Mouse (Mus musculus) limb, embryonic 11.5 days (tissue): ENCODE measurements around the gene Mapt. TPM values are rescaled to one million over a fixed set of nuclear protein-coding genes. Genes with fewer than 3 reads are reported as not detected.

Experiments used
- ATAC-seq: fragments of 200-750 bp; cut with Nextera tagmentation; 2 replicates; pipeline ENCODE4 v1.8.0; 2017; ENCODE audit warnings: low read depth; ENCODE audit not compliant: insufficient number of reproducible peaks, low FRiP score, low TSS enrichment
- DNase-seq: peaks from one replicate; pipeline ENCODE4 v3.0.0-alpha.2; 2015; ENCODE audit warnings: low spot score
- H3K27ac ChIP-seq: fragments of 300-500 bp; sonication (generic); replicated peaks from 2 replicates; pipeline ENCODE4 v1.5.1; 2014; ENCODE audit warnings: low read depth, mild to moderate bottlenecking, low read length
- H3K27me3 ChIP-seq: fragments of 300-500 bp; sonication (generic); 2 replicates; pipeline ENCODE4 v1.6.1; 2014; ENCODE audit warnings: mild to moderate bottlenecking, low read length, mixed read lengths; ENCODE audit not compliant: control insufficient read depth, insufficient read depth
- H3K36me3 ChIP-seq: fragments of 300-500 bp; sonication (generic); 2 replicates; pipeline ENCODE4 v1.6.1; 2014; ENCODE audit warnings: mild to moderate bottlenecking, low read length, moderate library complexity, mixed read lengths; ENCODE audit not compliant: control insufficient read depth, insufficient read depth
- H3K4me1 ChIP-seq: fragments of 300-500 bp; sonication (generic); 2 replicates; pipeline ENCODE4 v1.6.1; 2014; ENCODE audit warnings: low read length, mixed read lengths; ENCODE audit not compliant: control insufficient read depth, insufficient read depth
- H3K4me2 ChIP-seq: fragments of 300-500 bp; sonication (generic); 2 replicates; pipeline ENCODE4 v1.6.1; 2014; ENCODE audit warnings: low read depth, mild to moderate bottlenecking, moderate library complexity; ENCODE audit not compliant: severe bottlenecking
- H3K4me3 ChIP-seq: fragments of 300-500 bp; sonication (generic); 2 replicates; pipeline ENCODE4 v1.5.1; 2014; ENCODE audit warnings: low read depth, low read length
- H3K9ac ChIP-seq: fragments of 300-500 bp; sonication (generic); 2 replicates; pipeline ENCODE4 v1.6.1; 2014; ENCODE audit warnings: mild to moderate bottlenecking, low read length
- H3K9me3 ChIP-seq: fragments of 300-500 bp; sonication (generic); 2 replicates; pipeline ENCODE4 v1.6.1; 2016; ENCODE audit warnings: low read length; ENCODE audit not compliant: control insufficient read depth
- WGBS: fragments of 180-500 bp; shearing (Covaris S2); extraction: QIAGEN DNeasy Blood & Tissue Kit; methylation state at CpG from one replicate; pipeline ENCODE4 v1.1.7; 2014; 5-methylcytosine and 5-hydroxymethylcytosine counted together
- polyA plus RNA-seq: library from polyadenylated mRNA; unstranded; fragments of >200 nt; fragmentation: Nextera tagmentation; extraction: Ambion mirVana; gene quantifications from 2 replicates; pipeline ENCODE4 v1.2.1, GENCODE M21; 2014

Gene Mapt
- polyA plus RNA-seq, 1 experiment from 2014 or later = 1.1 TPM

GRCm38 (mm10) chr11:104331208-104331607 is 100.0 kb downstream of the Mapt start:
- Histone ChIP-seq H3K27ac (no peak overlapping the region), H3K27me3 (no peaks in the 10 kb centered on the region), H3K4me3 (no peak overlapping the region), H3K4me1 (no peaks in the 10 kb centered on the region), H3K9ac (no peak overlapping the region), H3K36me3 (peaks cover 17% of the 10 kb centered on the region), H3K9me3 (no peaks in the 10 kb centered on the region), H3K4me2 (no peak overlapping the region)
- DNase-seq (no peak), ATAC-seq (no peak)
- 92% methylated on average over 3 of the region's 3 CpGs for WGBS

- WGBS = 91% methylated on average over 5 of the region's 5 CpGs
- Histone ChIP-seq H3K36me3 (peaks cover 20% of the 10 kb centered on the region), H3K4me2 (no peak overlapping the region), H3K27ac (no peak overlapping the region), H3K9me3 (no peaks in the 10 kb centered on the region), H3K9ac (no peak overlapping the region), H3K4me3 (no peak overlapping the region), H3K4me1 (no peaks in the 10 kb centered on the region), H3K27me3 (no peaks in the 10 kb centered on the region)
- ATAC-seq (no peak), DNase-seq (no peak)
Observed at GRCm38 (mm10) chr11:104332105-104332504, 100.9 kb downstream of the Mapt start.

DNA sequence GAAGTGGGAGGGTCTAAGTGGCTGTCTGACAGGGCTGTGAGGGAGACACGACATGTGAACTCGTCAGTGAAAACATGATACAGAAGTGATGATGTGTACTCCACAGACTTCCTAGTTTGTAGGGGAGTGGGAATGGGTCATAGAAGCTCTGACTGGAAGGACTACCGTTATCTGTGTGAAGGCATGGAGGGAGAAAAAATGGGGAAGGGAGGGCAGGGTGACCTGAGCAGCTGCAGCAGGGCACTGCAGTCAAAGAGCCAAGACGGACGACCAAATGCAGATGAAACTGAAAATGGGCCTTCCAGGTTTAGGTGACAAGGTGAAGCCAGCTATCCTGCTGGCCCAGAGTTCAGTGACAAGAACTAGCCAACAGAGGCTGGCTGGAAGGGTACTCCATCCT is 102.9 kb downstream of the Mapt start:
- no peaks in the 10 kb centered on the region for H3K4me1 ChIP-seq
- ATAC-seq = no peak
- 89% methylated on average over 5 of the region's 5 CpGs for WGBS
- no peak overlapping the region for H3K9ac ChIP-seq
- H3K27me3 ChIP-seq = no peaks in the 10 kb centered on the region
- no peak overlapping the region for H3K4me2 ChIP-seq
- H3K27ac ChIP-seq = no peak overlapping the region
- H3K4me3 ChIP-seq = no peak overlapping the region
- H3K36me3 ChIP-seq = peaks cover 26% of the 10 kb centered on the region
- no peaks in the 10 kb centered on the region for H3K9me3 ChIP-seq
- DNase-seq = no peak

DNA sequence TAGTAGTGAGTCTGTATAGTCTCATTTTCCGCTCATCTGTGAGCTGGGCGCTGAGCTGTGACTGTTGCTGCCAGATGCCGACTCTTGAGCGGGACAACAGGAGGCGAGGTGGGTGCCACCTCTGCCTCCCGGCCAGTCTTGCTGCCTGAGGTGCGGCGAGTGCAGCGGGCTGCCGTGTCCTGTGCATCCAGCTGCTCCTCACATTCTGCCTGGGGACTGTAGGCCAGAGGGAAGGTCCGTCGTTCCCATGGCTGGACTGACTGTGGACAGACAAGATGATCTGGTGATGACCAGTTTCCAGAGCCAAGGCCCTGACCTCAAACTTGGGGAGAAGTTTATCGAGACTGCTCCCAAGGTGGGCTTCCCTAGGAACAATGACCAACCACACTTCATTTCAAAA is 103.8 kb downstream of the Mapt start:
- no peak for ATAC-seq
- WGBS = 93% methylated on average over 13 of the region's 13 CpGs
- H3K4me3 ChIP-seq = no peak overlapping the region
- no peak overlapping the region for H3K4me2 ChIP-seq
- no peak overlapping the region for H3K9ac ChIP-seq
- no peak for DNase-seq
- peaks cover 26% of the 10 kb centered on the region for H3K36me3 ChIP-seq
- no peaks in the 10 kb centered on the region for H3K27me3 ChIP-seq
- H3K4me1 ChIP-seq = no peaks in the 10 kb centered on the region
- H3K9me3 ChIP-seq = no peaks in the 10 kb centered on the region
- H3K27ac ChIP-seq = no peak overlapping the region

- Histone ChIP-seq H3K27ac (no peak overlapping the region), H3K9ac (no peak overlapping the region), H3K4me2 (no peak overlapping the region), H3K4me1 (no peaks in the 10 kb centered on the region), H3K27me3 (no peaks in the 10 kb centered on the region), H3K9me3 (no peaks in the 10 kb centered on the region), H3K4me3 (no peak overlapping the region), H3K36me3 (peaks cover 33% of the 10 kb centered on the region)
- DNase-seq = no peak
- 84% methylated on average over 3 of the region's 3 CpGs for WGBS
- no peak for ATAC-seq
Observed at GRCm38 (mm10) chr11:104346931-104347330, 115.7 kb downstream of the Mapt start.

GRCm38 (mm10) chr11:104361790-104362189 is 130.6 kb downstream of the Mapt start:
- 78% methylated on average over 2 of the region's 2 CpGs for WGBS
- Histone ChIP-seq H3K27me3 (no peaks in the 10 kb centered on the region), H3K4me3 (no peak overlapping the region), H3K27ac (no peak overlapping the region), H3K9ac (no peak overlapping the region), H3K36me3 (peaks cover under 1% of the 10 kb centered on the region; the same call in 1 of the 2 replicates), H3K9me3 (no peaks in the 10 kb centered on the region), H3K4me1 (no peaks in the 10 kb centered on the region), H3K4me2 (no peak overlapping the region)
- ATAC-seq (no peak), DNase-seq (no peak)

DNA sequence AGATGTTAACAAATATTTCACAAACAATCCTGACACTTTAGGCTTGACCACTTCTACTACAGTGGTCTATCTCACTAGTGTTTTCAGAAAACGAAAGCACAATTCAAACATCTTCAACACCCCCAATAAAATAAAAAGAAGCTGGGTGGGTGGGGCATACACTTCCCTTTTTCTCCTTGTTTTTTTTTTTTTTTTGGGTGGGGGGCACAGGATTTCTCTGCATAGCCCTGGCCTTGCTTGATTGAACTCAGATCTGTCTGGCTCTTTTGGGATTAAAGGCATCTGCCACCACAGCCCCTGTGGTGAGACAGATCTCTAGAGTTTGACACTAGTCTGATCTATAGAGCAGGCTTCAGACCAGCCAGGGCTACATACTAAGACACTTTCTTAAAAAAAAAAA is 131.5 kb downstream of the Mapt start:
- Histone ChIP-seq H3K9me3 (no peaks in the 10 kb centered on the region), H3K36me3 (no peaks in the 10 kb centered on the region; the same call in 1 of the 2 replicates), H3K9ac (no peak overlapping the region), H3K27me3 (no peaks in the 10 kb centered on the region), H3K4me1 (no peaks in the 10 kb centered on the region), H3K4me2 (no peak overlapping the region), H3K27ac (no peak overlapping the region), H3K4me3 (no peak overlapping the region)
- 81% methylated on average over 1 of the region's 1 CpGs for WGBS
- no peak for ATAC-seq
- DNase-seq = no peak

GRCm38 (mm10) chr11:104363823-104364600 is 132.8 kb downstream of the Mapt start:
- Histone ChIP-seq H3K4me3 (no peak overlapping the region), H3K27ac (no peak overlapping the region), H3K36me3 (no peaks in the 10 kb centered on the region; the same call in 1 of the 2 replicates)

More at GRCm38 (mm10) chr11:104363823-104364600, 132.8 kb downstream of the Mapt start:
- Histone ChIP-seq H3K27me3 (no peaks in the 10 kb centered on the region), H3K9ac (no peak overlapping the region), H3K4me2 (no peak overlapping the region), H3K9me3 (no peaks in the 10 kb centered on the region), H3K4me1 (no peaks in the 10 kb centered on the region)
- DNase-seq (no peak), ATAC-seq (no peak)
- 93% methylated on average over 2 of the region's 2 CpGs for WGBS
